Mouse (Mus musculus): Measurements from ENCODE around the gene Ermp1. TPM values are rescaled to one million over a fixed set of nuclear protein-coding genes. Genes with fewer than 3 reads are reported as not detected.

Gene Ermp1
- polyA plus RNA-seq, 1 experiment from 2014 or later: 17.6 TPM

DNA sequence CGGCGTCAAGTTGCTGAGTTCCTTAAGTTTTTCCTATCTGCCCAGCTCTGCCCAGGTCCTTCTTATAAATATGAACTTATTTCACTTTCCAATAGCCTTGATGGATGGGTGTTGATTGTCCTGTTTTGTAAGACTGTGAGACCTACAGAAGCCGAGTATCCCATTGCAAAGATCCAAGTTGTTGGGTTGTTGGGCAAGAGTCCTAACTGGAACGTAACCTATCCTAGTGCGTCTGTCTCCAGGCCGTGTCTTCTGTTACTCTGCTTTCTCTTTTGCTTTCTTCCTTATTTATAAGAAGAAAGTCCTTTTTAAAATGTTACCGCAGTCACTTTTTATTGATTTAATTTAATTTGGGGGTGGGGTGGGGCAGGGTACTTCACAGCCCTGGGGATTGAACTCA lies 26.7 kb upstream of the Ermp1 start:
- Histone ChIP-seq H3K36me3 (no peaks in the 10 kb centered on the region), H3K9ac (no peak overlapping the region), H3K9me3 (replicated peaks) (no peaks in the 10 kb centered on the region), H3K4me1 (no peaks in the 10 kb centered on the region), H3K27me3 (no peaks in the 10 kb centered on the region), H3K4me2 (replicated peaks) (no peak overlapping the region), H3K27ac (no peak overlapping the region), H3K4me3 (no peak overlapping the region)
- ATAC-seq (ENCODE audit: low FRiP score): no peak
- WGBS: 97% methylated on average over 7 of the region's 7 CpGs

DNA sequence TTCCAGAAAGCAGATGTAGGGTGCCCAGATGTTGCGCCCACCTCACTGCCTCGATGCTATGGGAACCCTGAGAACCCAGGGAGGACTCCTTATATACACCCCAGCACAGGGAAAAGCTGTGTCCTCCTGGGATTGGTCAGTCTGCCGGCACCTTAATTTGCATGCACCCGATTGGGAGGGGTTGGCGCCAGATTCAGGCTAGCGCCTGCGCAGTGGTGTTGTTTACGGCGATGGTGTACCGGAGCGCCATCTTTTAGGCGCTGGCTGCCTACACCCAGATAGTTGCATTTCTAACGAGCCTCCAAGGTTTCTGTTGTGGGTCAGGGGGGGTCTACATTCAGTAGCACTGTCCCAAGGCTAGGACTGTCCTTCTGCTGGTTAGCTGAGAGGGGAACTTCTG lies 24.4 kb upstream of the Ermp1 start:
- no peak for ATAC-seq (ENCODE audit: low FRiP score)
- Histone ChIP-seq H3K4me1 (no peaks in the 10 kb centered on the region), H3K27me3 (no peaks in the 10 kb centered on the region), H3K9me3 (replicated peaks) (no peaks in the 10 kb centered on the region), H3K36me3 (no peaks in the 10 kb centered on the region), H3K4me3 (no peak overlapping the region), H3K4me2 (replicated peaks) (no peak overlapping the region), H3K9ac (no peak overlapping the region), H3K27ac (no peak overlapping the region)
- WGBS: 96% methylated on average over 13 of the region's 13 CpGs

DNA sequence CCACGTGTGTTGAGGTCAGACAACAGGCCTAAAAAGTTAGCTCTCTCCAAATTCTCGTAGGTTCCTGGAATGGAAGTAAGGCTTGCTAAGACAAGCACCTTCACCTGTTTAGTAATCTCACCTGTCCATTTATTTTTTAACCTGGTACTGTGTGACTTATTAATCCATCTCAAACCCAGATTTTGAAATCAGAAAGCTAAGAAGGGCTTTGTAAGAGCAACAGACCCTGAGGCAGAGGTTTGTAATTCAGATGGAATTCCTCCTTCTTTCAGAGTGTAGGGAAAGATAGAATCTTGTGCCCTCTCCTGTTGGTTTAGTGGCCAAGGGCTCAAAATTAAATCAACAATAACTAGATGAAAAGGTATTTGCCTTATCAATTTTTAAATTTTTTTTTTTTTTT lies 22.9 kb upstream of the Ermp1 start:
- H3K27ac ChIP-seq: no peak overlapping the region
- no peaks in the 10 kb centered on the region for H3K9me3 ChIP-seq (replicated peaks)
- H3K27me3 ChIP-seq: no peaks in the 10 kb centered on the region
- ATAC-seq (ENCODE audit: low FRiP score): no peak
- H3K4me3 ChIP-seq: no peak overlapping the region
- no peak overlapping the region for H3K9ac ChIP-seq
- H3K4me2 ChIP-seq (replicated peaks): no peak overlapping the region
- no peaks in the 10 kb centered on the region for H3K36me3 ChIP-seq
- 88% methylated on average over 2 of the region's 2 CpGs for WGBS
- no peaks in the 10 kb centered on the region for H3K4me1 ChIP-seq

DNA sequence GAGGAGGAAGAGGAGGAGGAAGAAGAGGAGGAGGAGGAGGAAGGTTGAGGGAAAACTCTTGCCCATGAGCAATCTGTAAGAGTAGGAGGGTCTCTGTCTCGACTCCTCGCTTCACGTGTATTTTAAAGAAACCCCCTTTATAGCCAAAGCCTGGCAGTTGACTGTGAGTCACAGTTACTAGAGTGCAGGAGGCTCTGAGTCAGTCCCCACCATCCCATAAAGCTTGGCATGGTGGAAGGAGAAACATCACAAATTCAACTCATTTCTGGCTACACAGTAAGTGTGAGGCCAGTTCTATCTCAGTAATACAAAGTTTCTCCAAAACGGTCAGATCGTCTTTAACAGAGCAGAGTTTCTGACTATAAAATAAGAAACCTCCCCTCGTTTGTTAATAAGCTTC lies 22.0 kb upstream of the Ermp1 start:
- no peak overlapping the region for H3K4me3 ChIP-seq
- no peak overlapping the region for H3K9ac ChIP-seq
- H3K4me2 ChIP-seq (replicated peaks): no peak overlapping the region
- H3K27me3 ChIP-seq: no peaks in the 10 kb centered on the region
- no peaks in the 10 kb centered on the region for H3K36me3 ChIP-seq
- H3K27ac ChIP-seq: no peak overlapping the region
- ATAC-seq (ENCODE audit: low FRiP score): no peak
- no peaks in the 10 kb centered on the region for H3K9me3 ChIP-seq (replicated peaks)
- 89% methylated on average over 6 of the region's 6 CpGs for WGBS
- no peaks in the 10 kb centered on the region for H3K4me1 ChIP-seq

DNA sequence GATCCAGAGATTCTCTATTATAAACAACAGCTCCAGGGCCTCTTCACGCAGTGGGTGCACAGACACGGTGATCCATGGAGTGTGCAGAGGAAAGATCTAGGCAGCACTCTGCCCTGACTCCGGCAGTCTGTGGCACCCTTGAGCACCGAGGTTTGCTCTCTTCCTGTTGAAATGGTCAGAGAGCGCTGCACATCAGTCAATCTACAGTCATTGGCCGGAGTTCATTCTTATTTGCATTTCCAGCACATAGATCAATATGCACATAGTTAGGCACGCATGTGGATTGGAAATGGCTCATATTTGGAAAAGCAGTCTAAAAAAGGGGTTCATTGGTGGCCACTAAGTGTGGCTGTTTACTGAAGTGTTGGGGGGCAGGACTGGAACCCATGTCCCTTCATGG lies 19.9 kb upstream of the Ermp1 start:
- no peak overlapping the region for H3K27ac ChIP-seq
- WGBS: 88% methylated on average over 7 of the region's 7 CpGs

DNA sequence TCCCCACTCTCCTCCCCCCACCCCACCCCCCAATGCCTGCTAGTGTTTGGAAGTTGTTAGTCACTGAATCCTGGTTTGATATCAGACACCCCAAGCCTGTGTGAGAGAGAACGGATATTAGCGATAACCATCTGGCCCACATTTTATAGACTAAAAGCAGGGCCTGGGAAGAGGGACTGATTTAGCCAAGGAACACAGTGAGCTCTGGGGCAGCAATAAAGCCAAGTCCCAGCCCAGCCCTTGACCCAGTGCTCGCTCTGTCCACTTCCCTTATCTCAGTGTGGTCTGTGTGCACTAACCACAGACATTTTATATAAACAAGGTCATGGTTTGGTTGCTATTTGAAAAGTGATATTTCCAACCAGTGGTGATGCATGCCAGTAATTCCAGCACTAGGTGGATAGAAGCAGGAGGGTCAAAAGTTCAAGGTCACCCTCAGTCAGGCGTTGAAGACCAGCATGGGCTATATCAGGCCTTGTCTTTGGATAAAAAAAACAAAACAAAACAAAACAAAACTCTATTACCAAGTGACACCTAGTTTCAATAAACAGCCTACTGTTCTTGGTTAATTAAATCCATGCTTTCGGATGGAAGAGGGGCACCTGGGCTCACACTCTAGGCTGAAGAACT lies 18.9 kb upstream of the Ermp1 start:
- WGBS: 74% methylated on average over 5 of the region's 5 CpGs

More for the DNA sequence above, 19.9 kb upstream of the Ermp1 start:
- no peak for ATAC-seq (ENCODE audit: low FRiP score)
- no peaks in the 10 kb centered on the region for H3K4me1 ChIP-seq
- H3K36me3 ChIP-seq: no peaks in the 10 kb centered on the region
- H3K9me3 ChIP-seq (replicated peaks): no peaks in the 10 kb centered on the region
- H3K9ac ChIP-seq: no peak overlapping the region
- H3K4me2 ChIP-seq (replicated peaks): no peak overlapping the region
- H3K4me3 ChIP-seq: no peak overlapping the region
- no peaks in the 10 kb centered on the region for H3K27me3 ChIP-seq

DNA sequence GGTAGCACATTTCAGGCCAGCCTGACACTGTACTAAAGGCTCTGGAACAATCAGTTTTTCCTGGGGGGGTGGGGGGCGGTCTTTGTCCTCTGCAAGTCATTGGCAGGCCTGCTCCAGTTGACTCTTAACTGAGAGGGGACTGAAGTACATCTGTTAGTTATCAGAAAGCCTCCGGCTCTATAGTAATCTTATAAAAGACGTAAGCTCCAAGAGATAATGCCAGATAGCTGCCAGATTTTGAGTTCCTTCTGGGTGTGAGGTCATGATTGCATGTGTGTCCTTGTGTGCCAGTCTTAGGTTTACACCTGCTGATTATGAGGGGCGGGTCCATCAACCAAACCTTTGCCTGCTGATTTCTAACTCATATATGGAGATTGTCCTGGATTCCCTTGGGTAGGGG lies 17.9 kb upstream of the Ermp1 start:
- no peak for ATAC-seq (ENCODE audit: low FRiP score)
- Histone ChIP-seq H3K27ac (no peak overlapping the region), H3K9me3 (replicated peaks) (no peaks in the 10 kb centered on the region), H3K4me1 (no peaks in the 10 kb centered on the region), H3K27me3 (no peaks in the 10 kb centered on the region), H3K9ac (no peak overlapping the region), H3K4me2 (replicated peaks) (no peak overlapping the region), H3K36me3 (no peaks in the 10 kb centered on the region), H3K4me3 (no peak overlapping the region)
- WGBS: 88% methylated on average over 4 of the region's 4 CpGs

More for the DNA sequence above, 18.9 kb upstream of the Ermp1 start:
- Histone ChIP-seq H3K4me1 (no peaks in the 10 kb centered on the region), H3K9me3 (replicated peaks) (no peaks in the 10 kb centered on the region), H3K27me3 (no peaks in the 10 kb centered on the region), H3K27ac (no peak overlapping the region), H3K4me2 (replicated peaks) (no peak overlapping the region), H3K36me3 (no peaks in the 10 kb centered on the region), H3K4me3 (no peak overlapping the region), H3K9ac (no peak overlapping the region)
- ATAC-seq (ENCODE audit: low FRiP score): no peak

DNA sequence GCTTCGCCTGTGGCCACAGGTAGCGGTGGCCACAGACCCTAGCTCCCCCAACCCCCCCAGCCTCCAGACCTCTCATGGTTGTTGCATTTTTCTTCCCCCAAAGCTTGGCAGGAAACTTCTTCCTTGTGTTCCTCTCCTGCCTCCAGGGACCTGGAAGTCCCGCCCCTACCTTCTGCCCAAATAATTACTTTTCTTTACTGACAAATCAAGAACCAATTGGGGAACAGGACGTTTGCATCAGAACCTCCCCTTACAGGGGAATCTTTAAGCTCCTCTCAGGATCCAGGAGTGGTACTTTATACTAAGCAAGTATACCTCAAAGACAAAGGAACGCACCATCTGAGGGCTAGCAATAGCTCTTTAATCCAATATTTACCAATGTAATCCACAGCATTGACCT lies 16.7 kb upstream of the Ermp1 start:
- no peaks in the 10 kb centered on the region for H3K9me3 ChIP-seq (replicated peaks)
- H3K4me3 ChIP-seq: no peak overlapping the region
- no peak overlapping the region for H3K9ac ChIP-seq
- WGBS: 81% methylated on average over 5 of the region's 5 CpGs
- H3K27me3 ChIP-seq: no peaks in the 10 kb centered on the region
- no peak overlapping the region for H3K27ac ChIP-seq
- H3K4me1 ChIP-seq: no peaks in the 10 kb centered on the region
- no peak for ATAC-seq (ENCODE audit: low FRiP score)
- no peak overlapping the region for H3K4me2 ChIP-seq (replicated peaks)
- H3K36me3 ChIP-seq: no peaks in the 10 kb centered on the region

DNA sequence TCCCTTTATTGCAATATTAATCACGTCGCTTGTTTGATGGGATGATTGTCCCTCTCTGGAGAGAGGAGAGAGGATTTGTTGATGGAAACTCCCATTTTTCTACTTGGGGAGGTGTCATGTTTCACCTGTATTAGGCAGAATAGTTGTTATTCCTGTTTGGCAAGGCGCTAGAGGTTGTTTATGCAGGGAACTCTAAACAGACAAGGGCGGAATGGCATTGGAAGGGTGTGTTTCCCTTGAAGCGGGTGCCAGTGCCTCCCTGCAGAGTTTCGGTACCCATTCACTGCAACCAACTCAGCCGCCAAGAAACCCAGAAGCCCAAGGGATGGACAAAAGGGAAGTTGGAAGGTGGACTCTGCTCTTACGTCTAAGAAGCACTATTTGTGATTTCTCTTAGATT lies 15.6 kb upstream of the Ermp1 start:
- Histone ChIP-seq H3K4me3 (no peak overlapping the region), H3K4me2 (replicated peaks) (no peak overlapping the region), H3K9me3 (replicated peaks) (no peaks in the 10 kb centered on the region), H3K36me3 (no peaks in the 10 kb centered on the region), H3K27ac (no peak overlapping the region), H3K4me1 (no peaks in the 10 kb centered on the region), H3K9ac (no peak overlapping the region), H3K27me3 (no peaks in the 10 kb centered on the region)
- 76% methylated on average over 8 of the region's 8 CpGs for WGBS
- ATAC-seq (ENCODE audit: low FRiP score): no peak

DNA sequence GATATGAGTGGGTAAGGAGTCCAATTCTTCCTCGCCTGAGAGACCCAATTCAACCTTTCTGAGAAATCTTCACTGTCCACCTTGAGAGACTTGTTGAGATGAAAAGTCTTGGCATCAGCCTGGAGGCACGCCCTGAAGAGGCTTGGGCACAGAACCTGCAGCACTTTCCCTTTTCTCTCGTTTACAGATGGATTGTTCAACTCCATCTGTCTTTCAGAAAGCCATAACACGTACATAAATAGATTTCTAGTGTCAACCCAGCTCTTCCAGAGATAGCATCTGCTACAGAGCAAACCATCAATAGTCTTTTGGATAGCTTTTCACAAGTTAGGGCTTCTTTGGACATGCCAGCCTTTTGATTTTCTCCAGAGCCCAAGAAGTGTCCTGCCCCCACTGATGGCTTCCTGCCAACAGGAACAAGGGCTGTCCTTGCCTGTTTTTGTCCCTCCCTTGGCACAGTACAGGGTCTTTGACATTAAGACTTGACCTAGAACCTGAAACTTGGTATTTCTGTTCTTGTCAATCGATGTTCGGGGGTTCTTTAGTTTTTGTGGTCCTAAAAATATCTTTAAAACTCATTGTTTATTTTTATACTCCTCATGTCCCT lies 13.9 kb upstream of the Ermp1 start:
- Histone ChIP-seq H3K4me3 (no peak overlapping the region), H3K36me3 (no peaks in the 10 kb centered on the region), H3K9ac (no peak overlapping the region), H3K4me1 (no peaks in the 10 kb centered on the region), H3K27me3 (no peaks in the 10 kb centered on the region), H3K27ac (no peak overlapping the region), H3K9me3 (replicated peaks) (no peaks in the 10 kb centered on the region), H3K4me2 (replicated peaks) (no peak overlapping the region)
- WGBS: 85% methylated on average over 6 of the region's 6 CpGs
- no peak for ATAC-seq (ENCODE audit: low FRiP score)

DNA sequence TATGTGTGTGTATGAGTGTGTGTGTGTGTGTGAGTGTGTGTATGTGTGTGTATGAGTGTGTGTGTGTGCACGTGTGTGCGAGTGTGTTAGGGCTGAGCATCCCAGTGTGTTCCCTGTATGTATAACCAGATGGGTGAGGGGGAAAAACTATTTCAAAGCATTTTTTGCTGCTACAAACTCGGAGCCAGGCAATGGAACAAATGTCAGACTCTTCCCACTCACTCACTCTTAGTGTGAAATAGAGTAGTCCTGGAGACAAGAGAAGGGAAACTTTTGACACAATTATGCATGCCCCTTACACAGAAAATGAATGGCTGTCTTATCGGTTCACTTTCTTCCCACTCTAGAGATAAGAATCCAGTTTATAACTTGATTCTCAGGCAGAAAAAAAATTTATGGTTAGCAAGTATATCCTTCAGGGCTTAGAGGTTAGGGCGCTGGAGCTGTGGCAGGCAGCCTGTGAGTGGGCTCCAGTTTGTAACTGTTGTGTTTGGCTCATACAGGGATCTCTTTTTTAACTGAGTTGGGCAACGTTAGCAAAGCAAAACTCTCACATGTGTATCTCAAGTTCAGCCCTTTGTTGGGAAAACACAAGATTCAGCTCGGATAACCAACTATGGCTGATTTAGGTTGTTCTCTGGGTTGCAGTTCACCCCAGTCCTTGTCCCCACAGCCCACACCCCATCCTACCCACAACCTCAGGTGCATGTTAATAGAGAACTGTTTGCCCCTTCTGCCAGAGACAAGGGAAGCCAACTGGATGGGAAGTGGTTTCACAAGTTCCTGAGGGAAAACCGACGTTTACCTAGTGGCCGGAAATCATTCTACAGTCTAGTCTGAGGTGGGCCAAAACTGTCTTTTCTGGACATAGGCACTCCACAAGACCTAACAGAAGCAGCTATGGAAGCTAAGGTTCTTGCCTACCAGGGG lies 12.9 kb upstream of the Ermp1 start:
- 85% methylated on average over 10 of the region's 10 CpGs for WGBS
- Histone ChIP-seq H3K9me3 (replicated peaks) (no peaks in the 10 kb centered on the region), H3K4me1 (no peaks in the 10 kb centered on the region), H3K27ac (no peak overlapping the region), H3K4me2 (replicated peaks) (no peak overlapping the region), H3K4me3 (no peak overlapping the region), H3K36me3 (no peaks in the 10 kb centered on the region), H3K27me3 (no peaks in the 10 kb centered on the region), H3K9ac (no peak overlapping the region)
- no peak for ATAC-seq (ENCODE audit: low FRiP score)

DNA sequence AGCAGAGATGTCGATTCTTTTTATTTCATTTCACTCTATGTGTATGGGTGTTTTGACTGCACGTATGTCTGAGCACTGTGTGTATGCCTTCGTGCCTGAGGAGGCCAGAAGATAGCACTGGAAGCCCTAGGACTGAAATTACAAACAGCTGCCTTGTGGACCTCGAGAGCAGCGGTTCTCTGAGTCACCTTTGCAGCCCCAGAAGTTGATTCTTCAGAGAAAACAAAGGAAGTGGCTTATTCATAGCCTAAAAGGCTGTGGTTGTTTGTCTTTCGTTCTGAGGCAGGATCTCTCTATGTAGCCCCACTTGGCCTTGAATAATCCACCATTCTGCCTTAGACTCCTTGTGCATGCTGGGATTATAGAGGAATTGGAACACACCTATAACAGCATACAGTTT lies 11.5 kb upstream of the Ermp1 start:
- no peak overlapping the region for H3K27ac ChIP-seq
- ATAC-seq (ENCODE audit: low FRiP score): no peak
- H3K27me3 ChIP-seq: no peaks in the 10 kb centered on the region
- H3K4me1 ChIP-seq: no peaks in the 10 kb centered on the region
- no peak overlapping the region for H3K9ac ChIP-seq
- 64% methylated on average over 6 of the region's 6 CpGs for WGBS
- H3K4me2 ChIP-seq (replicated peaks): no peak overlapping the region
- H3K36me3 ChIP-seq: no peaks in the 10 kb centered on the region
- H3K4me3 ChIP-seq: no peak overlapping the region
- no peaks in the 10 kb centered on the region for H3K9me3 ChIP-seq (replicated peaks)
